Mouse (Mus musculus): ENCODE data around the gene Lrr1. TPM values are rescaled to one million over a fixed set of nuclear protein-coding genes. Genes with fewer than 3 reads are reported as not detected.

Lrr1 gene
- polyA plus RNA-seq, 1 experiment from 2014 or later, result 24.3 TPM

GRCm38 (mm10) chr12:69186811-69187471 lies 18.3 kb downstream of the Lrr1 start:
- H3K4me3 ChIP-seq, result 0 out of 2 replicates have a peak overlapping the region, but pooled peaks have one; percentile 0
- no peak for ATAC-seq
- no peaks in the 10 kb centered on the region for H3K9me3 ChIP-seq (replicated peaks)
- 0 out of 2 replicates have a peak overlapping the region, but pooled peaks have one; percentile 34 for H3K9ac ChIP-seq
- H3K4me1 ChIP-seq, result peaks cover 38% of the 10 kb centered on the region
- no peaks in the 10 kb centered on the region for H3K27me3 ChIP-seq (replicated peaks)
- peaks cover 60% of the 10 kb centered on the region for H3K36me3 ChIP-seq
- peak overlapping the region; percentile 28 for H3K4me2 ChIP-seq
- WGBS (ENCODE audit: insufficient replicate concordance), result 65% methylated on average over 5 of the region's 5 CpGs
- H3K27ac ChIP-seq, result peak overlapping the region; percentile 46; the same call in 1 of the 2 replicates

DNA sequence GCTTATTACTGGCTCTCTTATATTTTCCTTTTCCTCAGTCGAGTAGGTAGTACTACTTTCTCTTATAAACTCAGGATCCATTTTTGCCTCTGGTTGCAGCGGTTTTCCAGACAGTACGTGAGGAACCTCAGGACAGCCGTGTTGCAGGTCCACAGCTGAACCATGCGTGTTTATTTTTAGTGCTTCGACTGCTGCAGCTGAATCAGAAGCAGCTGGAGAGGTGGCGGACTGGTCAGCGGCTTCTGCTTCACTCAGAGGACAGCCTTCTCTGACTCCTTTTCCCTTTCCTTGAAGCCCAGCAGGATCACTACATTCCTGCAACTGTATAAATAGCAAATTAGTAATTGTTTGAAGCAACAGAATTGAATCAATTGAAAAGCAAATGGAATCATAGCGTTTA lies 21.5 kb downstream of the Lrr1 start:
- Histone ChIP-seq H3K36me3 (peaks cover 72% of the 10 kb centered on the region), H3K27ac (no peak overlapping the region), H3K27me3 (replicated peaks) (no peaks in the 10 kb centered on the region), H3K4me1 (peaks cover 35% of the 10 kb centered on the region), H3K4me2 (no peak overlapping the region), H3K9ac (no peak overlapping the region), H3K4me3 (no peak overlapping the region), H3K9me3 (replicated peaks) (no peaks in the 10 kb centered on the region)
- ATAC-seq, result no peak
- WGBS (ENCODE audit: insufficient replicate concordance), result 85% methylated on average over 9 of the region's 9 CpGs

- Histone ChIP-seq H3K4me3 (no peak overlapping the region), H3K36me3 (peaks cover 70% of the 10 kb centered on the region), H3K4me1 (peaks cover 34% of the 10 kb centered on the region), H3K9ac (no peak overlapping the region), H3K27ac (no peak overlapping the region), H3K4me2 (no peak overlapping the region), H3K9me3 (replicated peaks) (no peaks in the 10 kb centered on the region), H3K27me3 (replicated peaks) (no peaks in the 10 kb centered on the region)
- WGBS (ENCODE audit: insufficient replicate concordance), result 97% methylated on average over 1 of the region's 1 CpGs
- no peak for ATAC-seq
These were observed 21.9 kb downstream of the Lrr1 start for GRCm38 (mm10) chr12:69190522-69190921.

DNA sequence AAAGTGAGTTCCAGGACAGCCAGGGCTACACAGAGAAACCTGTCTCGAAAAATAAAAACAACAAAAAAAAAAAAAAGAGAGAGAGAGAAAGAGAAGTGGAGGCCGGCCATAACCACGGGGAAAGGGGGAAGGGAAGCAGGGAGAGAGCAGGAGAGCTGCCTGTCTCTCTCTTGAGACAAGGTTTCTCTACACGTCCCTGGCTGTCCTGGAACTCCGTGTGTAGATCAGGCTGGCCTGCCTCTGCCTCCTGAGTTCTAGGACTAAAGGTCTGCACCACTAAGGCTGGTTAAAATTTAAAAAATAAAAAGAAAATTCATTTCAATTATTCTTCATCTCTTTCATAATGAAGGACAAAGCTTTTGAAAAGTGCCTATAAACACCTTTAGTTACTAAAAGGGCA lies 22.8 kb downstream of the Lrr1 start:
- no peak for ATAC-seq
- H3K9ac ChIP-seq, result no peak overlapping the region
- H3K9me3 ChIP-seq (replicated peaks), result no peaks in the 10 kb centered on the region
- peaks cover 33% of the 10 kb centered on the region for H3K4me1 ChIP-seq
- peaks cover 67% of the 10 kb centered on the region for H3K36me3 ChIP-seq
- no peak overlapping the region for H3K4me3 ChIP-seq
- H3K4me2 ChIP-seq, result no peak overlapping the region
- no peaks in the 10 kb centered on the region for H3K27me3 ChIP-seq (replicated peaks)
- no peak overlapping the region for H3K27ac ChIP-seq
- 85% methylated on average over 5 of the region's 5 CpGs for WGBS (ENCODE audit: insufficient replicate concordance)

DNA sequence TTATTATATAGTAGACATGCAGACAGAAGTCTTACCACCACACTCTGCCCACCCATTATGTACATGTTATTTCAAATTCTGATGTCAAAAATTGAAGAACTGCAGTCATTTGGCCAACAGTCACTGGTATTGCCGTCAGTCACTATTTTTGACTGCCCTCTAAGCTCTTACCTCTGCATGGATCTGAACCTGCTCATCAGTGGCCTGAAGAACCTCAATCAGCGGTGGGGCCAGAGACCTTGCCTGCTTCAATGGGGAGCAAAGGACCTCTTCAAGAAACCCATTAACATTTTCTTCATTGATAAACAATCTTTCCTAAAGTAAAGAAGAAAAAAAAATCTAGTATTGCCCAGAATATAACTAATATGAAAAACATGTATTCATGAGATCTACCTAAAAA lies 24.0 kb downstream of the Lrr1 start:
- H3K4me1 ChIP-seq, result peaks cover 24% of the 10 kb centered on the region
- WGBS (ENCODE audit: insufficient replicate concordance), result 85% methylated on average over 2 of the region's 2 CpGs
- H3K4me3 ChIP-seq, result no peak overlapping the region
- no peak for ATAC-seq
- H3K27ac ChIP-seq, result no peak overlapping the region
- H3K9me3 ChIP-seq (replicated peaks), result no peaks in the 10 kb centered on the region
- no peak overlapping the region for H3K4me2 ChIP-seq
- no peak overlapping the region for H3K9ac ChIP-seq
- no peaks in the 10 kb centered on the region for H3K27me3 ChIP-seq (replicated peaks)
- peaks cover 57% of the 10 kb centered on the region for H3K36me3 ChIP-seq

GRCm38 (mm10) chr12:69196444-69197377 lies 28.1 kb downstream of the Lrr1 start, which contains the start of gene Gm49383:
Gene Gm49383, minus strand, starts transcription at chr12:69197104.
- ATAC-seq, result peak; percentile 72

DNA sequence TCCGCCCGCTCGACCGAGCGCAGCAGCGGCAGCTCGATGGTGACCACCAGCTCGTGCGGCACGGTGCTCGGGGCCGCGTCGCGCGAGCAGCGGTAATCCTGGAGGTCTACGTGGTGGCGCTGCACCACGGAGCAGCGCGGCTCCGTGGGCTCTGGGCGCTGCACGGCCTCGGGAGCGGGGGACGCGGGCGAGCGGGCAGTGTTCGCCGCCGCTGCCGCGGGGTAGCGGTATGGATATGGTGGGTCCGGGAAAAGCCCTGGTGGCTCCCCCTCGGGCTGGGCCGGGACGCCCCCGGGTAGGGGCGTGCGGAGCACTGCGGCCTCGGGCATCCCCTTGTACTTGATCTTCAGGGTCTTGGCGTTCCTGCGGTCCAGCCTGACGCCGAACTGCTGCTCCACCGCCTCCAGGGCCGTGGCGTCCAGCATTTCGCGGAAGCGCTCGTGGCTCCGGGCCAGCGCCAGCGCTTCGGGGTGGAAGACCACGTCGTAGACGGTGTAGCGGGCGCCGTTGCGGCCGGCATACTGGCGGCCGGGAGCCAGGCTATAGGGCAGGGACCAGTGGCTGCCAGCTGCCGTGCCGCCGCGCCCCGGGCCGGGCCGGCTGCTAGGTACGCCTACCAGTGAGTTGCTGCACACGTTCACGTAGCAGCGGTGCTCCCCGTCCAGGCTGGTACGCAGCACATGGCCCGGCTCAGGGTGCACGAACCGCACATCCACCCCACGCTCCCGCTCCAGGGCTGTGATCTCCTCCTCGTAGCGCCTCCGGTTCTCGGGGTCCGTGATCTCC lies 29.0 kb downstream of the Lrr1 start:
- Histone ChIP-seq H3K27ac (peak overlapping the region; percentile 90), H3K9ac (peak overlapping the region; percentile 92), H3K4me2 (peak overlapping the region; percentile 99), H3K4me1 (peaks cover 39% of the 10 kb centered on the region), H3K9me3 (replicated peaks) (no peaks in the 10 kb centered on the region), H3K27me3 (replicated peaks) (no peaks in the 10 kb centered on the region), H3K36me3 (peaks cover 46% of the 10 kb centered on the region), H3K4me3 (peak overlapping the region; percentile 98)
- ATAC-seq, result peak; percentile 84
- under 1% methylated on average over 89 of the region's 94 CpGs for WGBS (ENCODE audit: insufficient replicate concordance)

More at GRCm38 (mm10) chr12:69196444-69197377, 28.1 kb downstream of the Lrr1 start, which contains the start of gene Gm49383:
- Histone ChIP-seq H3K27ac (peak within 1 kb of the TSS; percentile 90), H3K4me1 (peaks cover 39% of the 10 kb centered on the region), H3K4me3 (peak within 1 kb of the TSS; percentile 98), H3K27me3 (replicated peaks) (no peaks in the 10 kb centered on the region), H3K4me2 (peak within 1 kb of the TSS; percentile 99), H3K36me3 (peaks cover 46% of the 10 kb centered on the region), H3K9me3 (replicated peaks) (no peaks in the 10 kb centered on the region), H3K9ac (peak within 1 kb of the TSS; percentile 92)
- WGBS (ENCODE audit: insufficient replicate concordance), result under 1% methylated on average over 75 of the region's 75 CpGs

- peaks cover 46% of the 10 kb centered on the region for H3K36me3 ChIP-seq
- 1% methylated on average over 18 of the region's 18 CpGs for WGBS (ENCODE audit: insufficient replicate concordance)
- no peaks in the 10 kb centered on the region for H3K9me3 ChIP-seq (replicated peaks)
These were observed 29.5 kb downstream of the Lrr1 start, which contains the start of gene Dnaaf2 for GRCm38 (mm10) chr12:69198164-69198535. Gene Dnaaf2, minus strand, starts transcription at chr12:69198429.

DNA sequence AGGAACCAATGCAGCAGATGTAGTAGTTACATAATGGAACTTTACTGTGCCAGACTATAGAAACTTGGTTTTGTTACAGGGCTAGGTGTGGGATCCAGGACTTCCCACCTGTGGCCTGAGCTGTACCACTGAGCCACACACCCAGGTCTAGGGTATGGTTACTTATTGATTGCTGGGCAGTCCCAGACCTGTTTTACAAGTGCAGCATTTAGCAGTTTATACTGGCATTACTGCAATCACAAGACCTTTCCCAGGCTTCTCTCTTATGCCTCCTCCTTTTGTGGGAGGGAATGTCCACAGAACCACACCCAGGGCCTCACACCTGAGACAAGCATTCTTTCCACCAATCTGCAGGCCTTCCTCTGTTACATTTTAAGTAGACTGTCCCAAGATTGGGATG lies 30.4 kb downstream of the Lrr1 start:
- Histone ChIP-seq H3K4me3 (peak overlapping the region; percentile 98; the same call in 1 of the 2 replicates), H3K4me1 (peaks cover 36% of the 10 kb centered on the region), H3K9me3 (replicated peaks) (no peaks in the 10 kb centered on the region), H3K27ac (no peak overlapping the region), H3K36me3 (peaks cover 48% of the 10 kb centered on the region), H3K9ac (peak overlapping the region; percentile 92; the same call in 1 of the 2 replicates), H3K27me3 (replicated peaks) (no peaks in the 10 kb centered on the region), H3K4me2 (peak overlapping the region; percentile 99)
- ATAC-seq, result no peak

More at GRCm38 (mm10) chr12:69198164-69198535, 29.5 kb downstream of the Lrr1 start, which contains the start of gene Dnaaf2:
- Histone ChIP-seq H3K4me2 (peak within 1 kb of the TSS; percentile 99), H3K4me1 (peaks cover 39% of the 10 kb centered on the region), H3K27me3 (replicated peaks) (no peaks in the 10 kb centered on the region), H3K9ac (peak within 1 kb of the TSS; percentile 92), H3K27ac (peak within 1 kb of the TSS; percentile 90), H3K4me3 (peak within 1 kb of the TSS; percentile 98)
- peak; percentile 43 for ATAC-seq

DNA sequence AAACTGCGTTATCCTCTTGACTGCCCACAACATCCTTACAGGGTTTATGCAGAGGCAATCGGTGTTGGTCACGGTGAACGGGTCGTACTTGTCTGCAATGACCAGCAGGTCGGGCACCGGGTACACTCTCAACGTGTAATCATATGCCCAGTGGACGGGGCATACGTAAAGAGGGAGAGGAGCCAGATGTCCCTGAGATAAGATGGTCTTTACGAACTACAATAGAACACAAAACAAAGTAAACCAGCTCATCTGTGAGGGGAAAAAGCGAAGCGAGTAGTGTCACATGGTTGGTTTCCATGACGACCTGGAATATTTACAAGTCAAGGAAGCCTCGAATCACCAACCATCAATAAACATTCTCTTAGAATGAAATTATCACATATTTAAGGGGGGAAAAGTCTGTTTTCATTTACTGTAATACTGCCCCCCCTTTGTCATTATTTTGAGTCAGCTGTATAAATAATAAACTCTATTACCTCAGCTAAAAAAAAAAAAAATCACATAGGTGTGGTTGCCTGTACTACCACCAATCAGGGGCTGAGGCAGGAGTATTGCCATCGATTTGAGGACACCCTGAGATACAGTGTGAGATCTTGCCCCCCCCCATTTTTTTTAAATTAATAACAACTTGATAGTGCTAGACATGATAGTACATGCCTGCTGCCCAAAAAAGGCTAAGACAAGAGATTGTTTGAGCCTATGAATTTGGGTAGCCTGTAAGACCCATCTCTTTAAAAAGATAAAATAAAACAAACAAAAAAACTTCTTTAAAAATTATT lies 35.6 kb downstream of the Lrr1 start, which contains the start of gene Gm49384:
Gm49384 (minus strand) TSS at position 216 of the 782 bp plus-strand sequence.
- no peak within 1 kb of the TSS for H3K27ac ChIP-seq
- peaks cover 11% of the 10 kb centered on the region for H3K4me1 ChIP-seq
- ATAC-seq, result no peak
- peaks cover 87% of the 10 kb centered on the region for H3K36me3 ChIP-seq
- WGBS (ENCODE audit: insufficient replicate concordance), result 83% methylated on average over 16 of the region's 16 CpGs
- no peaks in the 10 kb centered on the region for H3K9me3 ChIP-seq (replicated peaks)
- H3K4me3 ChIP-seq, result no peak within 1 kb of the TSS
- H3K4me2 ChIP-seq, result no peak within 1 kb of the TSS
- H3K9ac ChIP-seq, result no peak within 1 kb of the TSS
- H3K27me3 ChIP-seq (replicated peaks), result no peaks in the 10 kb centered on the region

GRCm38 (mm10) chr12:69207396-69207795 lies 38.8 kb downstream of the Lrr1 start:
- Histone ChIP-seq H3K27ac (no peak overlapping the region), H3K4me3 (no peak overlapping the region), H3K4me1 (no peaks in the 10 kb centered on the region), H3K9me3 (replicated peaks) (no peaks in the 10 kb centered on the region), H3K9ac (no peak overlapping the region), H3K4me2 (no peak overlapping the region), H3K36me3 (peaks cover 92% of the 10 kb centered on the region), H3K27me3 (replicated peaks) (no peaks in the 10 kb centered on the region)
- no peak for ATAC-seq
- 84% methylated on average over 8 of the region's 8 CpGs for WGBS (ENCODE audit: insufficient replicate concordance)

All from liver, embryonic 12.5 days (tissue).